Mouse (Mus musculus) embryo, embryonic 11 days (tissue): ENCODE measurements around the gene Zfp609.

Experiments
- DNase-seq: peaks from one replicate; pipeline ENCODE4 v3.0.0-alpha.2; 2015

Zfp609 gene

GRCm38 (mm10) chr9:65827344-65828015 is at the start of gene Zfp609:
TSS of gene Zfp609 (minus strand) at chr9:65827564.
- peak; percentile 96 for DNase-seq

DNA sequence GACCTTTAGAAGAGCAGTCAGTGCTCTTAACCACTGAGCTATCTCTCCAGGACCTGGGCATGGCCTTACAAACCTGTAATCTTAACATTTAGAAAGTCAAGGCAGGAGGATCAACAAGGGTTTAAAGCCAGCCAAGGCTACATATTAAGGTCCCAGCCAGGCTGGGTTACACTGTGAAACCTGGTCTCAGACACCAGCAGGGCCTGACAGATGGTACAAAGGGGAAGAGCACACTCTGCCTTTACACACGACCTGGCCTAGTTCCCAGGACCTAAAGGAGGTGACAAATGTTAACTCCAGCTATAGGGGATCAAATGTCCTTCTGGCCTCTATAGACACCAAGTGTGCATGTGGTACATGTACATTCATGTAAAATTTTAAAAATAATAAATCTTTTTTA is 32.3 kb upstream of the Zfp609 start:
- DNase-seq = no peak

DNA sequence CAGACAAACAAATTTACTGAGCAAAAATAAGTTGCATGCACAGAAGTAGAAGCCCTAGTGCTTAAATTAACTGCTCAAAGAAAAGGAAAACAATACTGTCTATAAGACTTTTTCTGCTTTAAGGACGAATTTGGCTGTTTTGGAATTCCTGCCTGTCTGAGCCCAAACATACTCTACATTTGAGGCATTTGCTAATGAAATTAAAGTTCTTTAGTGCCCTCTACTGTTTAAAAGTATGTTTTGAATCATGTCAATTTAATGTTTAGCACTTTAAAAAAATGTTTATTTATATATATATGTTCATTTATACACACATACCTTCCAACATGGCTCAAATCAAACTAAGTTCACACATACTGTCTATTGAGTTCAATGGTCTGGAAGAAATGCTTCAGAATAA is 22.8 kb upstream of the Zfp609 start:
- DNase-seq = peak; percentile 39

- DNase-seq = no peak
Observed at GRCm38 (mm10) chr9:65848154-65848553, 20.8 kb upstream of the Zfp609 start.

GRCm38 (mm10) chr9:65844421-65845165 is 17.2 kb upstream of the Zfp609 start:
- DNase-seq = no peak

GRCm38 (mm10) chr9:65839841-65840240 is 12.5 kb upstream of the Zfp609 start:
- no peak for DNase-seq

GRCm38 (mm10) chr9:65836916-65837315 is 9.6 kb upstream of the Zfp609 start:
- DNase-seq = no peak

- DNase-seq = no peak
Observed at GRCm38 (mm10) chr9:65834628-65835354, 7.4 kb upstream of the Zfp609 start.

DNA sequence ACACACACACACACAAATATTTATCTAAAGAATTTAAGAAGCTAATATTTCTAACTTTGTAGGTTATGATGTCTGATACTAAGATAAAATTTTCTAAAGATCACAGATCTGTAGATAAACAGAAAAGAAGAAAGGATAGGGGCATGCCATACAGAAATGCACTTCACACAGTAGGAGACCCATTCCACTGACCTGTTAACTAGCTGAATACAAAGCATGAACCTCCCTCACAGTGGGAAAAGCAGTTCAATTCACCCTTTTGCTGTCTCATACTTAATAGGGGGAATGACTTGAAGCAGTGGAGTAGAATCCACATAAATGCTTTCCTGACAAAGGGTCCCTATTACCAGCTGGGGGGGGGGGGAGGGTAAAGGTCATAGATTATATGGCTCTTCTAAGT is 6.3 kb upstream of the Zfp609 start:
- peak; percentile 37 for DNase-seq

DNA sequence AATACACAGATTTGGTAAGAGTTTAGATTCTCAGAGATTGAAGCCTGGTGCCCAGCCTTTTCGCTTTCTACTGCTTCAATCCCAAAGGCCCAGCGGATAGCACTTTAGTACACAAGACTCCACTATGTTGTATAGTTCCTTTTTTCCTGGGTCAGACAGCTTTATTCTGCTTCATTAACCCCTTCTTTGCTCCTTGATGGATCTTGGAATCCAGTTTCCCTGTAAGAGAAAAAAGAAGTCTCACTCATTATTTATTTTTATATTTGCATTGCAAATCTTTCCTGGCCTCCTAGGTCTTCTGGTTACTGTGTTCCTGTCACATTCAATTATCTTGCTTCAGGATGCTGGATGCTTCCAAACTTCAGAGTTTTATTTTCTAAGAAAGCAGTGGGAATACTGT is 5.9 kb upstream of the Zfp609 start:
- DNase-seq = peak; percentile 48

- no peak for DNase-seq
Observed at GRCm38 (mm10) chr9:65832041-65832440, 4.7 kb upstream of the Zfp609 start.

- no peak for DNase-seq
Observed at GRCm38 (mm10) chr9:65831164-65831563, 3.8 kb upstream of the Zfp609 start.

GRCm38 (mm10) chr9:65830255-65830654 is 2.9 kb upstream of the Zfp609 start:
- no peak for DNase-seq

- peak; percentile 72 for DNase-seq
Observed at GRCm38 (mm10) chr9:65829410-65829809, 2.0 kb upstream of the Zfp609 start.

DNA sequence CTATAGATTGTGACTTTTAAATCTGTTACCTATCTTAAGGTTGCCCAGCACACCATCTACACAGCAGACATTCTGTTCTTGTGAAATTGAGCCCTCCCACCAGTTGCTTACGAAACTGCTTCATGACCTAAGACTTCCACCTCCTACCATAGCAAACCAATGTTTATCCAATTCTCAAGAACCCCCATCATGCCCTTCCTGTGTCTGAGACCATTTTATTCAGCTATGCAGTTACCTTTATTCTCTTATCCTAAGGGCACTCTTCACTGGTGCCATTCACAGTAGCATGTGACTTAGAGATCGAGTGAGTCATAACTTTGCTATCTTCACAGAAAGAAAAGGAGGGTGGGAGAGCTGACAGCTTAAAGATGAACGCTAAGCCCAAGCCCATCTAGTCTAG is 1.1 kb upstream of the Zfp609 start:
- no peak for DNase-seq

- DNase-seq = no peak
Observed at GRCm38 (mm10) chr9:65828016-65828403, 646 bp upstream of the Zfp609 start.

- DNase-seq = peak; percentile 62
Observed at GRCm38 (mm10) chr9:65826588-65827343, 598 bp downstream of the Zfp609 start.

- DNase-seq = peak; percentile 63
Observed at GRCm38 (mm10) chr9:65826226-65826587, 1.2 kb downstream of the Zfp609 start.

DNA sequence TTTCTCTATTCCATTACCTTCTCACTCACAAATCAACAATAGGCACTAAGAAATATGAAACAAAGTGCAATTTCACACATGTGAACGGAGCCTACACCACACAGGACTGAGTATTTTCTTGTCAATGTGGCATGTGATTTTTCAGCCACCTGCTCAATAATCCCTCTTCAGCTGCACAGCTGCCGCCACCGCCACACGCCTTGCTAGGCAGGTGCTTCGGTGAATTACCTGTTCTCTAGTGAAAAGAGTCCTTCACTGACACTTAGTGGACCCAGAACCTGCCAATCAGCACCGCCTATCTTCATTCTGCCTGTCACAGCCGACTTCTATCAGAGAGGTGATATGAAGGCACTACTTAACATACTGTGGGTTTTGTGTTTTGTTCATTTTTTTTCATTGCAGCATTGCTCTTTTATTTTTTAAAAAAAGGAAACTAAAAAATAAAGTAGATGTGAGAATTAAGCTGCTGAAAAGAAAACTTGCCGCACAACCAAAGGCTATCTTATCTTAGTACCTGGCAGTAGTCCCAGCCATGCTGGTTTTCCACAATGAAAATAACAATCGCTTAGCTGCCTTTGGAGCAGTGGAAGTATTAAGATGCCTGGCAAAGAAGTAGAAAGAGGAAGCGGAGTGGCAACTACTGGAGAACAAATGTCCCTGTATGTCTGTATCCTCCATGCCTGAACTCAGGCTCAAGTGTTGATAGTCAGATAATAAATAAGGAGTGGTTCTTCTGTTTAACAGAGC is 3.5 kb downstream of the Zfp609 start:
- no peak for DNase-seq

GRCm38 (mm10) chr9:65822011-65822410 is 5.4 kb downstream of the Zfp609 start:
- DNase-seq = no peak

DNA sequence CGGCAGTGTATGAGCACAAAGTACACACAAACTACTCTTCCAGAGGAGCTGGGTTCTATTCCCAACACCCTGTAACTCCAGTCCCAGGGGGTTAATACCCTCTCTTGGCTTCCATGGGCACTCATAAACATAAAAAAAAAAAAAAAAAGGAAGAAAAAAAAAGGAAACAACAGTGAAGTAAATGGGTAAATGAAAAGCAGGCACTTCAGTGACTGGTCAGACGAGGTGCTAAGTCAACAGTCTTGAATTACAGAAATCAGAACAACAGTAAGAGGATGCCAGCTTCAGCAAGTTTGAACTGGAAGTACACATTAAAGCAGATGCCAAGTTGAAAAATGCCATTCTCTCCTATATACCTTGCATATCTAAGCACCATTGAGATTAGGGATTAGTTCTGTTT is 7.1 kb downstream of the Zfp609 start:
- DNase-seq = no peak

DNA sequence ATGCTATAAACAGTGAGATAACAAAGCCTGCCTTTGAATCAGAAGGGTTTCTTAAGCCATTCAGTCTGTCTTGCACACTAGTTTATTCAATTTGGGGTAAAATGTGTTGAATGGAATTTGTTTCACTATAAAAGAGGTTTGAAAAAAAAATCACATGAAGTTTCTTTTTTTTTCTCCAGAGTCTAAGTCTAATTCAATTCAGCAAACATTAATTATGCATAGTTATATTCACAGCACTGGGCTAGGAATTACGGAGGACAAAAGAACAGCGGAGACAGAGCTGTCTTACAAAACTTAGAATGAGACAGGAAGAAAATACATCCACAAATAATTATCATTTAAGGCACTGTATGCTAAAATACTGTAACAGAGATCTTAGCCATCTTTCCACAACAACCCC is 9.0 kb downstream of the Zfp609 start:
- no peak for DNase-seq
